Mouse (Mus musculus) urinary bladder, postnatal 4 days (tissue): ENCODE measurements at regions not wholly inside any gene's neighbourhood (a gene's known extent, or its start where the extent isn't known, plus 50 kb on each side); places are given as distances from the start of the nearest gene placed in this dataset.
"Not testable (repeated sequence)": the region's sequence is repeated elsewhere in the genome, so short reads cannot be mapped to it uniquely, and the experiment has no call there.

ENCODE experiments used
- DNase-seq, 2 experiments: peaks; one replicate each; pipeline ENCODE4 v3.0.0; 2021 to 2022; ENCODE audit warnings: low spot score in 2 of 2

DNA sequence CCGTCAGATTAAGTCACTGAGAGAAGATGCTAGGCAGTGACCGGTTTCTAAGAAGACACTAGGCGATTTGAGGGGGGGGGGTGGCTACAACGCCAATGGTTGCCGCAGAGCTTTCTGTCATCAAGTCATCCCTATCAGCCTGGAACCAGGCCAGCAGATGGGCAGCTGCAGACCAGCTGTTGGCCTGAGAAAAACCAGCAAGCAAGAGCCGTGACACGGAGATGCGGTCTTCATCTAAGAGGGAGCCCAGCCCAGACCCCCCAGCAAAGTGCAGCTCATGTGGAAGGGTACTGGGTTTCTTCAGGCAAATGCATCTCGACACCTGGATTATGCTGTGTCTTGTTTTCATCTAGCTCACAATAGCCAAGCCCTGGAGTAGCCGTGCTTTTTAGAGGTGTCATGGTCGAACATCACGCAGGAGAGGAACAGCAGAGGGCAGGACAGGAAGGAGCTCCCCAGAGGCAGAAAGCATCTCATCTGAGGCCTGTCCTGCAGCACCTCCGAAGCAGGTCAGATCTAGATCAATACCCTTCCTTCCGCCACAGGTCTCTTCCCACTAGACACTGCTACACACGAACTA, 76.3 kb downstream of the Cpn2 start:
- no peak for DNase-seq

DNA sequence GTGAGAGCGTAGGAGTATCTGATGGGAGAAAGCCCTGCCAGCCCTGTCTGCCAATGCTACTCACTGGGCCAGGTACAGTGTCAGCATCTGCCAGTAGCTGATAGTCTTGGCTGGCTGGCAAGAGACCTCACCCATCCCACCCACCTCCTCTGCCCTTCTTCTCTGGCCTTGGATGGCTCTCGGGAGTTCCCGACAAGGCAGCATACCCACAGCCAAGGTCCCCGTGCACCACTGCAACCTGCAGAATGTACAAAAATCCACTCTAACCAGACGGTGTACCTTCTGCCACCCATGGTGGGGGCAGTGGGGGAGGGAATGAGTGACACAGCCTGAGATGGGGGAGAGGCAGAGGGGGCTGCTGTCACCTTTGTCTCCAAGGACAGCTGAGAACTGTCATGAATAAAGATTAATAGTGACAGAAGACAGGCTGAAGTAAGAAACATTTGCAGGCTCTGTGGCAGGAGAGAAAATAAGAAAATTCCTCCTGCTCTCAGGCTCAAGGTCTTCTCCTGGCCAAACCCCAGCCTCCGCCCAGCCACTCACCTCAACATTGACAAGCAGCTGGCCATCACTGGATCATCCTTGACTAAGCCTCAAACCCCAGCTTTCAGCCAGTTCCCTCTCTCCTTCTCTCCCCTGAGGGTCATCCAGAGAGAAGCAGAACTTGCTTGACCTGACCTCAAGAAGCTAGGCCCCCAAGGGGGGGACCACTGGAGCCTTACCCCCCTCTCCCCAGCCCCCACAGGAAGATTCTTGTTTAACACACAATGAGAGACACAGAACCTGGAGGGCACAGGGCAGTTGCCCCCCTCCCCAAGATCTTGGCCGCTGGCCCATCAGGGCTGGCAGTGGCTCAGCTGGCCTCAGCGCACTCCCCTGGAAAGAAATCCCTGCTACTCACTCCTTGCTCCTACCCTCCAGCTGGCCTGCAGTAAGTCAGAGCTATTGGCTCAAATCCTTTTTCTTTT, 73.7 kb downstream of the Cpn2 start:
- DNase-seq, result peak; percentile 70 to 71

DNA sequence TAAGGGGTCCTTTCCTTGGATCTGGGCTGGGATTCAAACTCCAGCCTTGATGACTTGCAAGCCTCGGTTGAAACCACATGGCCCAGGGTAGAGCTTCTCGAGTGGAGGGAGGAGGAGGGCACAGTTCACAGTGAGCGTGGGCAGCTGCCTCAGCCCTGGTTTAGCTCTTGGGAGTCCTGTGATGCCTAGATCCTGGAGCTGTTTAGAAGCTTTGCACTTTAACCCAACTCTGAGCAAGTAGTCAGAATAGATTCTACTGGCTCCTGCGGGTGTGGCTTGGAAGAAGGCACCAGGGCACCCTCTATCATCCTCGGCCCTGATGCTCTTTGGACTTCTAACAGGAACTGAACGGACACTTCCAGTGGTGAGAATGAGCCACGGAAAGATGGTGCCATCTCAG, 72.5 kb downstream of the Cpn2 start:
- DNase-seq, result no peak

DNA sequence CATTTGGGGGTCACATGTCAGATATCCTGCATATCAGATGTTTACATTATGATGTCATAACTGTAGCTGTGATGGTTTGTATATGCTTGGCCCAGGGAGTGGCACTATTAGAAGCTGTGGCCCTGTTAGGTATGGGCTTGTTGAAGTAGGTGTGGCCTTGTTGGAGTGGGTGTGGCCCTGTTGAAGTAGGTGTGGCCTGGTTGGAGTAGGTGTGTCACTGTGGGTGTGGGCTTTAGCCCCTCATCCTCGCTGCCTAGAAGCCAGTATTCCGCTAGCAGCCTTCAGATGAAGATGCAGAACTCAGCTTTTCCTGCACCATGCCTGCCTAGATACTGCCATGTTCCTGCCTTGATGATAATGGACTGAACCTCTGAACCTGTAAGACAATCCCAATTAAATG, 71.4 kb downstream of the Cpn2 start:
- not testable (repeated sequence) for DNase-seq

DNA sequence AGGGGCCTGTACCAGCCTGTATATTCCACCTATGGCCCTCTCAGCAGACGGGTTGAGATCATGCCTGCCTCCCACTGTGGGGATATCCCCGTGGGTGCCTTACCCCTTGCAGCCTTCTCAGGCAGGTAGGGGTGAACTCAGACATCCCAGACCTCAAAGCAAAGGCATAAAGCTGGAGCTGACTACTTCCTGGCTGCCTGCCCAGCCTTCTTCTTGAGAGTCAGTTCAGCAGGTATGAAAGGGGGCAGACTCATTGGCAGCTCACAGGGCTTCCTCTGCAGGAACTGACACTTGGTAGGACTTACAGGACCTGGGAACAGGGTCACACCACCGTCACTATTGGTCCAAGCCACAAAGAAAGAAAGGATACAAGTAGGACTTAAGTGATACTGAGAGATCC, 69.9 kb downstream of the Cpn2 start:
- DNase-seq, result no peak

DNA sequence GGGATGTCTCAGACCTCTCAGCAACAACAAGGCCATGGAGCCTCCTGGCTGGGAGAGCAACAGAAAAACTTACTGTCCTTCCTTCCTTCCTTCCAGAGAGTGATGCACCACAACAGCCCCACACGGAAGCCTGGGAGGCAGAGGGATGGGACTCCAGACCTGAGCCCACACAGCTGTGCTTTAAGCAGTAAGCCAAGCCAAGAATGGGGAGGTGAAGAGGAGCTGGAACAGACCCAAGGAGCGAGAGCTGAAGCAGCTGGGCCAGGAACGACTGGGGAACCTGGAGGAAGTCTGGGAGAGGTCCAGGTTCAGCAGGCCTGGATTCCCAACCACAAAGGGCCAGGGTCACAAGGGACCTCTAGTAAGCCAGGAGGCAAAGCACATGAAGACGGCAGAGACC, 67.5 kb downstream of the Cpn2 start:
- peak in 1 of 2 experiments; percentile 58 for DNase-seq

DNA sequence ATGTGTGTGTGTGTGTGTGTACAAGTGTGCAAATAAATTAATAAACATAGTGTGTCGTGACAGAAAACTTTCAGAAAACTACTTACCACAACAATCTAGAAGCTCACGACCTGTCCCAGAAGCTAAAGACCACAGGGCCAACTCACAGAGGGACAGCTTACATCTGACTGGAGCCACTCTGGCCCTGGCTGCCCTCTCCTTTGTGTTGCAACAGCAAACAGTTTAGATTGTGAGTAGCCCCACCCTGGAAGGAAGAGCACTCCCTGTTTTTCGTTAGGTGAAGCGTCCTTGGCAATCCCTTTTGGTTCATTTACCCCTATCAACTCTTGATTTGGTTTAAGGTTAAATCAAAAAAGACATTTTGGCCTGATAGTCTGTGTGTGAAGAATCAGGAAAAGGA, 63.2 kb downstream of the Cpn2 start:
- no peak for DNase-seq

DNA sequence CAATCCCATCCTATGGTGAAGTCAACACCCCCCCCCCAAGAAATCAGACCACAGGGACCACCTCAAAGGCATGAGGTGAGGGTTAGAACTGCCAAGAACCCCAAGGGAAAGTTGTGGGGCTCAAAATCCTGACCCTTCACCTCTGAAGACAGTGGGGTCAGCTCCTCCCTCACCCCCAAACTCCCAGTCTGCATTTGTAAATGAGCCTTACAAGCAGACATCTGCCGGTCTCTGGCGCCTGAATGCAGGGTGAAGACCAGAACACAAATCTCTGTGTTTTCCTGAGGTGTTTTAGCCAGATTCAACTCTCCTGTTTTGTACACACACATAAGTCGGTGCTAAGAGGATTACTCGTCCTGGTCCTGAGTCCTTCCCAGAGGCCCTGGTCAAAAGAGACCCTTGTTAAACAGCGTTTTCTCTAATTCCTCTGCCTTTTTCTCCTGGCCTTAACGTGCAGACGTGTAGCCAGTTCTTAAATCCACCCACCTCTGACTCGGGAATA, 61.9 kb downstream of the Cpn2 start:
- DNase-seq, result no peak

DNA sequence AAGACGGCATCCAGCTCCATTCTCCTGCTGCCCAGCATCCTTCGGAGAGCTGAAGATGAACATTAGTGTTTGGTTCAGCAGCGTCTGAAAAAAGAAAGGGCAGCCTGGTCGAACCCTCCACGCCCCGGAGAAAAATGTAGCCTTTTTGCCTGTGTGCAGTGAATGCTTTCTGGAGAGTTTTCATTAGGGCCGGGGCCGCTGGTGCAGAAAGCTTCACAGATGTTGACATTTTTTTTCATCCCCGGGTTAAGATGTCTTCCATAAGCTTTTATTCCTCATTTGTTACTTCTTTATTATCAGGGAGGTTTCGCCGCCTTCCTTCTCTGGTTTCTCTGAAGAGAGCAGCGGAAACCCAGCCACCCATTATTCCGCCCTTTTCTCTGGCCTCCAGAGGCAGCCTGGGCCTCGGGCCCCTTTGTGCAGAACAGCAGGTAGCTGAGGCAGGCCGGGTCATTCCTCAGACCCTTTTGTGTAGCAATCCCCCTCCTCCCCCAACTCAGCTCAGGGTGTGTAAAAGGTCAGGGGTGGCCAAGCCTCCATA, 61.4 kb downstream of the Cpn2 start:
- no peak for DNase-seq
